Mouse (Mus musculus) kidney, adult 2 months (tissue): Measurements from ENCODE around the gene Gm21970. TPM values are rescaled to one million over a fixed set of nuclear protein-coding genes. Genes with fewer than 3 reads are reported as not detected.

ENCODE experiments used
- DNase-seq: peaks from one replicate; pipeline ENCODE4 v3.0.0; 2021
- H3K27ac ChIP-seq: fragments of 200-500 bp; 2 replicates; pipeline ENCODE4 v1.5.1; 2012; ENCODE audit warnings: low read depth, low read length, control low read depth, inconsistent platforms; ENCODE audit not compliant: insufficient read depth
- H3K27me3 ChIP-seq: fragments of 200-500 bp; replicated peaks from 2 replicates; pipeline ENCODE4 v1.6.1; 2012; ENCODE audit warnings: mild to moderate bottlenecking, moderate library complexity, low read length, inconsistent platforms; ENCODE audit not compliant: control insufficient read depth, insufficient read depth
- H3K36me3 ChIP-seq: fragments of 200-500 bp; 2 replicates; pipeline ENCODE4 v1.6.1; 2012; ENCODE audit warnings: mild to moderate bottlenecking, moderate library complexity, low read length, inconsistent platforms; ENCODE audit not compliant: control insufficient read depth, insufficient read depth
- H3K4me1 ChIP-seq: fragments of 200-500 bp; 2 replicates; pipeline ENCODE4 v1.6.1; 2011; ENCODE audit warnings: low read length; ENCODE audit not compliant: control insufficient read depth, insufficient read depth
- H3K4me3 ChIP-seq: fragments of 200-500 bp; 2 replicates; pipeline ENCODE4 v1.5.1; 2011; ENCODE audit warnings: mild to moderate bottlenecking, low read depth, low read length, control low read depth; ENCODE audit not compliant: insufficient read depth
- CTCF ChIP-seq: fragments of 200-500 bp; conservative IDR thresholded peaks from 2 replicates; pipeline ENCODE4 v1.5.1; 2011; ENCODE audit warnings: low read depth, mild to moderate bottlenecking, control low read depth, low read length, moderate library complexity, mixed read lengths; ENCODE audit not compliant: insufficient read depth, insufficient read length
- POLR2A ChIP-seq: fragments of 200-500 bp; IDR thresholded peaks from one replicate; pipeline ENCODE4 v1.6.1; 2011; ENCODE audit warnings: low read depth, low read length, control low read depth
- WGBS: fragments of 180-500 bp; shearing (Covaris S2); methylation state at CpG from one replicate; pipeline ENCODE4 v1.1.7; 2018; 5-methylcytosine and 5-hydroxymethylcytosine counted together
- polyA plus RNA-seq: library from polyadenylated mRNA; depleted of rRNA; stranded (reverse); fragments of >200 nt; gene quantifications from 2 replicates; pipeline ENCODE4 v1.2.3, GENCODE M21; 2012; rRNA removed

Gm21970 gene
- polyA plus RNA-seq, result not detected in 2 replicates

- no peak within 1 kb of the TSS for H3K27ac ChIP-seq
- peaks cover 2% of the 10 kb centered on the region; the same call in 1 of the 2 replicates for H3K36me3 ChIP-seq
- H3K4me1 ChIP-seq, result no peaks in the 10 kb centered on the region
- 78% methylated on average over 5 of the region's 5 CpGs for WGBS
- H3K27me3 ChIP-seq, result no peaks in the 10 kb centered on the region
- no peak within 1 kb of the TSS for H3K4me3 ChIP-seq
- DNase-seq, result no peak
- TF ChIP-seq POLR2A, result no peak
- no peak for TF ChIP-seq CTCF
These were observed at the start of gene Gm21970 for GRCm38 (mm10) chr16:91391421-91391820. Gene Gm21970, plus strand, starts transcription at chr16:91391721.

GRCm38 (mm10) chr16:91346491-91346890 lies 45.0 kb upstream of the Gm21970 start:
- H3K36me3 ChIP-seq, result no peaks in the 10 kb centered on the region
- H3K4me1 ChIP-seq, result no peaks in the 10 kb centered on the region
- H3K27me3 ChIP-seq, result no peaks in the 10 kb centered on the region
- DNase-seq, result no peak
- no peak overlapping the region for H3K27ac ChIP-seq
- 75% methylated on average over 9 of the region's 9 CpGs for WGBS
- TF ChIP-seq POLR2A (no peak), CTCF (no peak)
- no peak overlapping the region for H3K4me3 ChIP-seq

- 77% methylated on average over 20 of the region's 20 CpGs for WGBS
- no peaks in the 10 kb centered on the region for H3K36me3 ChIP-seq
- no peak for DNase-seq
- no peak overlapping the region for H3K27ac ChIP-seq
- H3K27me3 ChIP-seq, result no peaks in the 10 kb centered on the region
- H3K4me1 ChIP-seq, result no peaks in the 10 kb centered on the region
- H3K4me3 ChIP-seq, result no peak overlapping the region
- TF ChIP-seq CTCF (no peak), POLR2A (no peak)
These were observed 43.8 kb upstream of the Gm21970 start for GRCm38 (mm10) chr16:91347491-91348263.

- H3K36me3 ChIP-seq, result no peaks in the 10 kb centered on the region
- TF ChIP-seq CTCF, result no peak
- no peak for TF ChIP-seq POLR2A
- H3K27ac ChIP-seq, result no peak overlapping the region
- no peaks in the 10 kb centered on the region for H3K27me3 ChIP-seq
- H3K4me1 ChIP-seq, result no peaks in the 10 kb centered on the region
- no peak overlapping the region for H3K4me3 ChIP-seq
- WGBS, result 82% methylated on average over 14 of the region's 14 CpGs
- DNase-seq, result no peak
These were observed 43.3 kb upstream of the Gm21970 start for GRCm38 (mm10) chr16:91348264-91348565.

- WGBS, result 74% methylated on average over 28 of the region's 28 CpGs
- H3K27me3 ChIP-seq, result no peaks in the 10 kb centered on the region
- no peaks in the 10 kb centered on the region for H3K36me3 ChIP-seq
- no peak for DNase-seq
- no peaks in the 10 kb centered on the region for H3K4me1 ChIP-seq
- H3K4me3 ChIP-seq, result no peak overlapping the region
- TF ChIP-seq POLR2A, result no peak
- TF ChIP-seq CTCF, result no peak
- no peak overlapping the region for H3K27ac ChIP-seq
These were observed 42.8 kb upstream of the Gm21970 start for GRCm38 (mm10) chr16:91348588-91349330.

GRCm38 (mm10) chr16:91352084-91352562 lies 39.4 kb upstream of the Gm21970 start:
- H3K36me3 ChIP-seq, result no peaks in the 10 kb centered on the region
- peak; percentile 72 for DNase-seq
- H3K27ac ChIP-seq, result no peak overlapping the region
- TF ChIP-seq CTCF, result peak; percentile 76
- TF ChIP-seq POLR2A, result no peak
- no peaks in the 10 kb centered on the region; the same call in 1 of the 2 replicates for H3K4me1 ChIP-seq
- WGBS, result 3% methylated on average over 7 of the region's 7 CpGs
- H3K4me3 ChIP-seq, result no peak overlapping the region
- H3K27me3 ChIP-seq, result no peaks in the 10 kb centered on the region

GRCm38 (mm10) chr16:91352749-91353148 lies 38.8 kb upstream of the Gm21970 start:
- no peak for DNase-seq
- Histone ChIP-seq H3K4me3 (no peak overlapping the region), H3K27me3 (no peaks in the 10 kb centered on the region), H3K4me1 (no peaks in the 10 kb centered on the region; the same call in 1 of the 2 replicates), H3K36me3 (no peaks in the 10 kb centered on the region), H3K27ac (no peak overlapping the region)
- TF ChIP-seq CTCF, result no peak
- TF ChIP-seq POLR2A, result no peak
- WGBS, result 69% methylated on average over 7 of the region's 7 CpGs
